Mouse (Mus musculus): Measurements from ENCODE around the gene Cdh8. TPM values are rescaled to one million over a fixed set of nuclear protein-coding genes. Genes with fewer than 3 reads are reported as not detected.

Gene Cdh8
- polyA plus RNA-seq, 1 experiment from 2014 or later, result 3.4 TPM

GRCm38 (mm10) chr8:99369166-99369565 lies 47.1 kb downstream of the Cdh8 start:
- H3K9ac ChIP-seq, result no peak overlapping the region
- H3K9me3 ChIP-seq (replicated peaks), result no peaks in the 10 kb centered on the region
- no peak overlapping the region for H3K4me2 ChIP-seq (replicated peaks)
- H3K27me3 ChIP-seq, result no peaks in the 10 kb centered on the region
- 80% methylated on average over 3 of the region's 3 CpGs for WGBS
- no peak overlapping the region for H3K27ac ChIP-seq (replicated peaks)
- H3K4me1 ChIP-seq, result no peaks in the 10 kb centered on the region
- no peaks in the 10 kb centered on the region for H3K36me3 ChIP-seq
- no peak for ATAC-seq (ENCODE audit: insufficient number of reproducible peaks, low FRiP score, low TSS enrichment, low read depth)
- no peak overlapping the region for H3K4me3 ChIP-seq (replicated peaks)

GRCm38 (mm10) chr8:99368449-99368848 lies 47.8 kb downstream of the Cdh8 start:
- H3K4me1 ChIP-seq, result no peaks in the 10 kb centered on the region
- no peak; the same call in 1 of the 2 replicates for ATAC-seq (ENCODE audit: insufficient number of reproducible peaks, low FRiP score, low TSS enrichment, low read depth)
- no peaks in the 10 kb centered on the region for H3K27me3 ChIP-seq
- H3K4me3 ChIP-seq (replicated peaks), result no peak overlapping the region
- no peaks in the 10 kb centered on the region for H3K36me3 ChIP-seq
- H3K4me2 ChIP-seq (replicated peaks), result no peak overlapping the region
- no peak overlapping the region for H3K9ac ChIP-seq
- H3K27ac ChIP-seq (replicated peaks), result no peak overlapping the region
- 88% methylated on average over 7 of the region's 7 CpGs for WGBS
- no peaks in the 10 kb centered on the region for H3K9me3 ChIP-seq (replicated peaks)

GRCm38 (mm10) chr8:99353923-99354322 lies 62.3 kb downstream of the Cdh8 start:
- ATAC-seq (ENCODE audit: insufficient number of reproducible peaks, low FRiP score, low TSS enrichment, low read depth), result no peak
- WGBS, result 70% methylated on average over 3 of the region's 3 CpGs

GRCm38 (mm10) chr8:99353221-99353620 lies 63.0 kb downstream of the Cdh8 start:
- H3K36me3 ChIP-seq, result no peaks in the 10 kb centered on the region
- H3K4me3 ChIP-seq (replicated peaks), result no peak overlapping the region
- no peak for ATAC-seq (ENCODE audit: insufficient number of reproducible peaks, low FRiP score, low TSS enrichment, low read depth)
- H3K27ac ChIP-seq (replicated peaks), result no peak overlapping the region
- H3K9me3 ChIP-seq (replicated peaks), result no peaks in the 10 kb centered on the region
- no peaks in the 10 kb centered on the region for H3K4me1 ChIP-seq
- H3K9ac ChIP-seq, result no peak overlapping the region
- no peaks in the 10 kb centered on the region for H3K27me3 ChIP-seq
- 75% methylated on average over 1 of the region's 1 CpGs for WGBS
- no peak overlapping the region for H3K4me2 ChIP-seq (replicated peaks)

More at GRCm38 (mm10) chr8:99353923-99354322, 62.3 kb downstream of the Cdh8 start:
- no peak overlapping the region for H3K4me2 ChIP-seq (replicated peaks)
- no peaks in the 10 kb centered on the region for H3K4me1 ChIP-seq
- H3K9ac ChIP-seq, result no peak overlapping the region
- no peaks in the 10 kb centered on the region for H3K27me3 ChIP-seq
- H3K27ac ChIP-seq (replicated peaks), result no peak overlapping the region
- H3K9me3 ChIP-seq (replicated peaks), result no peaks in the 10 kb centered on the region
- H3K36me3 ChIP-seq, result no peaks in the 10 kb centered on the region
- no peak overlapping the region for H3K4me3 ChIP-seq (replicated peaks)

- Histone ChIP-seq H3K4me3 (replicated peaks) (no peak overlapping the region), H3K9me3 (replicated peaks) (no peaks in the 10 kb centered on the region), H3K27me3 (no peaks in the 10 kb centered on the region), H3K36me3 (no peaks in the 10 kb centered on the region), H3K27ac (replicated peaks) (no peak overlapping the region), H3K4me2 (replicated peaks) (no peak overlapping the region), H3K4me1 (no peaks in the 10 kb centered on the region), H3K9ac (no peak overlapping the region)
- no peak for ATAC-seq (ENCODE audit: insufficient number of reproducible peaks, low FRiP score, low TSS enrichment, low read depth)
Measured at GRCm38 (mm10) chr8:99349456-99349855, 66.8 kb downstream of the Cdh8 start.

GRCm38 (mm10) chr8:99348618-99349017 lies 67.7 kb downstream of the Cdh8 start:
- Histone ChIP-seq H3K27ac (replicated peaks) (no peak overlapping the region), H3K4me3 (replicated peaks) (no peak overlapping the region), H3K9me3 (replicated peaks) (no peaks in the 10 kb centered on the region), H3K9ac (no peak overlapping the region), H3K4me2 (replicated peaks) (no peak overlapping the region), H3K4me1 (no peaks in the 10 kb centered on the region), H3K36me3 (no peaks in the 10 kb centered on the region), H3K27me3 (no peaks in the 10 kb centered on the region)
- 73% methylated on average over 3 of the region's 3 CpGs for WGBS
- ATAC-seq (ENCODE audit: insufficient number of reproducible peaks, low FRiP score, low TSS enrichment, low read depth), result no peak

- ATAC-seq (ENCODE audit: insufficient number of reproducible peaks, low FRiP score, low TSS enrichment, low read depth), result no peak
- whole genome bisulfite sequencing, result 56% methylated on average over 1 of the region's 1 CpGs
- H3K27ac ChIP-seq (replicated peaks), result no peak overlapping the region
- no peak overlapping the region for H3K9ac ChIP-seq
- H3K27me3 ChIP-seq, result no peaks in the 10 kb centered on the region
- H3K4me3 ChIP-seq (replicated peaks), result no peak overlapping the region
- H3K36me3 ChIP-seq, result no peaks in the 10 kb centered on the region
- no peaks in the 10 kb centered on the region for H3K9me3 ChIP-seq (replicated peaks)
- no peak overlapping the region for H3K4me2 ChIP-seq (replicated peaks)
- no peaks in the 10 kb centered on the region for H3K4me1 ChIP-seq
Measured at GRCm38 (mm10) chr8:99339310-99339709, 77.0 kb downstream of the Cdh8 start.

GRCm38 (mm10) chr8:99327559-99327958 lies 88.7 kb downstream of the Cdh8 start:
- no peaks in the 10 kb centered on the region for H3K9me3 ChIP-seq (replicated peaks)
- no peak overlapping the region for H3K4me2 ChIP-seq (replicated peaks)
- no peaks in the 10 kb centered on the region for H3K4me1 ChIP-seq
- WGBS, result 61% methylated on average over 5 of the region's 5 CpGs
- H3K27me3 ChIP-seq, result no peaks in the 10 kb centered on the region
- no peak overlapping the region for H3K27ac ChIP-seq (replicated peaks)
- H3K36me3 ChIP-seq, result no peaks in the 10 kb centered on the region
- ATAC-seq (ENCODE audit: insufficient number of reproducible peaks, low FRiP score, low TSS enrichment, low read depth), result no peak
- H3K9ac ChIP-seq, result no peak overlapping the region
- H3K4me3 ChIP-seq (replicated peaks), result no peak overlapping the region

- ATAC-seq (ENCODE audit: insufficient number of reproducible peaks, low FRiP score, low TSS enrichment, low read depth), result no peak
- WGBS, result 72% methylated on average over 2 of the region's 2 CpGs
- no peak overlapping the region for H3K27ac ChIP-seq (replicated peaks)
Measured at GRCm38 (mm10) chr8:99314561-99314960, 101.7 kb downstream of the Cdh8 start.

GRCm38 (mm10) chr8:99304184-99304583 lies 112.1 kb downstream of the Cdh8 start:
- 75% methylated on average over 4 of the region's 4 CpGs for WGBS
- H3K4me3 ChIP-seq (replicated peaks), result no peak overlapping the region
- H3K4me2 ChIP-seq (replicated peaks), result no peak overlapping the region
- no peaks in the 10 kb centered on the region for H3K4me1 ChIP-seq
- no peak for ATAC-seq (ENCODE audit: insufficient number of reproducible peaks, low FRiP score, low TSS enrichment, low read depth)
- no peak overlapping the region for H3K27ac ChIP-seq (replicated peaks)
- H3K9me3 ChIP-seq (replicated peaks), result no peaks in the 10 kb centered on the region
- H3K27me3 ChIP-seq, result no peaks in the 10 kb centered on the region
- H3K9ac ChIP-seq, result no peak overlapping the region
- H3K36me3 ChIP-seq, result no peaks in the 10 kb centered on the region

More at GRCm38 (mm10) chr8:99314561-99314960, 101.7 kb downstream of the Cdh8 start:
- H3K4me3 ChIP-seq (replicated peaks), result no peak overlapping the region
- no peak overlapping the region for H3K4me2 ChIP-seq (replicated peaks)
- no peaks in the 10 kb centered on the region for H3K36me3 ChIP-seq
- no peaks in the 10 kb centered on the region for H3K9me3 ChIP-seq (replicated peaks)
- no peak overlapping the region for H3K9ac ChIP-seq
- H3K27me3 ChIP-seq, result no peaks in the 10 kb centered on the region
- no peaks in the 10 kb centered on the region for H3K4me1 ChIP-seq

GRCm38 (mm10) chr8:99290201-99290600 lies 126.1 kb downstream of the Cdh8 start:
- ATAC-seq (ENCODE audit: insufficient number of reproducible peaks, low FRiP score, low TSS enrichment, low read depth), result no peak
- 92% methylated on average over 1 of the region's 1 CpGs for WGBS
- H3K4me2 ChIP-seq (replicated peaks), result no peak overlapping the region
- H3K36me3 ChIP-seq, result no peaks in the 10 kb centered on the region
- no peaks in the 10 kb centered on the region for H3K4me1 ChIP-seq
- no peak overlapping the region for H3K4me3 ChIP-seq (replicated peaks)
- H3K27ac ChIP-seq (replicated peaks), result no peak overlapping the region
- no peaks in the 10 kb centered on the region for H3K27me3 ChIP-seq
- no peaks in the 10 kb centered on the region for H3K9me3 ChIP-seq (replicated peaks)
- no peak overlapping the region for H3K9ac ChIP-seq

GRCm38 (mm10) chr8:99285103-99285502 lies 131.2 kb downstream of the Cdh8 start:
- no peak overlapping the region for H3K4me2 ChIP-seq (replicated peaks)
- no peaks in the 10 kb centered on the region for H3K4me1 ChIP-seq
- no peaks in the 10 kb centered on the region for H3K36me3 ChIP-seq
- H3K9me3 ChIP-seq (replicated peaks), result no peaks in the 10 kb centered on the region
- WGBS, result 81% methylated on average over 1 of the region's 1 CpGs
- no peaks in the 10 kb centered on the region for H3K27me3 ChIP-seq
- ATAC-seq (ENCODE audit: insufficient number of reproducible peaks, low FRiP score, low TSS enrichment, low read depth), result no peak
- H3K4me3 ChIP-seq (replicated peaks), result no peak overlapping the region
- no peak overlapping the region for H3K9ac ChIP-seq
- no peak overlapping the region for H3K27ac ChIP-seq (replicated peaks)
